Mouse (Mus musculus) G1E (cell line): ENCODE data around the gene 1700011L22Rik.

Experiments
- CTCF ChIP-seq: IDR thresholded peaks from 2 replicates; pipeline ENCODE4 v1.5.1; 2012; ENCODE audit warnings: low read depth, low read length, inconsistent platforms, mixed read lengths
- GATA1 ChIP-seq: IDR thresholded peaks from 2 replicates; pipeline ENCODE4 v1.6.1; 2012; ENCODE audit warnings: borderline replicate concordance, low read length, inconsistent platforms, mixed read lengths
- GATA2 ChIP-seq: IDR thresholded peaks from 2 replicates; pipeline ENCODE4 v1.6.1; 2012; ENCODE audit warnings: low read depth, low read length, inconsistent platforms, borderline replicate concordance
- POLR2AphosphoS5 ChIP-seq: IDR thresholded peaks from 2 replicates; pipeline ENCODE4 v1.6.1; 2012; ENCODE audit warnings: low read depth, low read length, inconsistent platforms; ENCODE audit not compliant: insufficient replicate concordance
- TAL1 ChIP-seq: conservative IDR thresholded peaks from 2 replicates; pipeline ENCODE4 v1.6.1; 2012; ENCODE audit warnings: low read depth, low read length, inconsistent platforms, mixed read lengths

DNA sequence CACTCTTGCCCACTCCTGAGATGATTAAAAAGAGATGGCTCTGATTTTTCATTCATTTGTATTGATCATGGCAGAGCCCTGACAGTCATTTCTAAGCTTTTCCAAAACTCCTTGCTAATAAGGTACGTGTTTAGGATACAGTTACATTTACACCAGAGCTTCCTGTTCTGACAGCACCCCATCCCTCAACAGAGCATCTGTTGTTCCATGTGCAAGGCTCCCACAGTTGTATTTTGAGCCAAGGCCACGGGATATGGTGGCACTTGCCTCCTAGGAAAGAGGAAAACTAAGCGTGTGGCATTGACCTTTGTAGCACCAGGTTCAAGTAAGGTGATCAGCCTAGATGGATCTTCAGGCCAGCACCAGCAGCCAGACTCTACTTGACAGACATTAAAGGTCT lies 83.1 kb downstream of the 1700011L22Rik start:
- TF ChIP-seq CTCF = no peak
- TF ChIP-seq GATA1 = no peak
- no peak for TF ChIP-seq TAL1
- no peak for TF ChIP-seq POLR2AphosphoS5
- TF ChIP-seq GATA2 = no peak
